Mouse (Mus musculus) lung, adult 2 months (tissue): Measurements from ENCODE around the gene Gm20388.

Experiments
- CTCF ChIP-seq: fragments of 200-500 bp; IDR thresholded peaks from 2 replicates; pipeline ENCODE4 v1.5.1; 2011; ENCODE audit warnings: mild to moderate bottlenecking, low read length, control low read depth; ENCODE audit not compliant: insufficient read depth
- POLR2A ChIP-seq: fragments of 200-500 bp; IDR thresholded peaks from 2 replicates; pipeline ENCODE4 v1.6.1; 2011; ENCODE audit warnings: low read depth, mild to moderate bottlenecking, control low read depth, low read length, borderline replicate concordance; ENCODE audit errors: extremely low read depth

GRCm38 (mm10) chr8:122717869-122718509, 2807.3 kb downstream of the Gm20388 start:
- TF ChIP-seq CTCF (no peak), POLR2A (no peak)
